Mouse (Mus musculus) heart, embryonic 15.5 days (tissue): ENCODE measurements around the gene Apex1. TPM values are rescaled to one million over a fixed set of nuclear protein-coding genes. Genes with fewer than 3 reads are reported as not detected.
A peak's percentile ranks its signal among the peaks of the same experiment; 100 is the strongest.

Experiments
- ATAC-seq: fragments of 200-750 bp; cut with Nextera tagmentation; replicated peaks from 2 replicates; pipeline ENCODE4 v1.8.0; 2017; ENCODE audit warnings: low read depth, moderate TSS enrichment; ENCODE audit not compliant: insufficient number of reproducible peaks, insufficient read depth, low FRiP score
- H3K27ac ChIP-seq: fragments of 300-500 bp; sonication (generic); 2 replicates; pipeline ENCODE4 v1.5.1; 2015; ENCODE audit warnings: mild to moderate bottlenecking, inconsistent platforms
- H3K27me3 ChIP-seq: fragments of 300-500 bp; sonication (generic); 2 replicates; pipeline ENCODE4 v1.6.1; 2015; ENCODE audit warnings: inconsistent platforms
- H3K36me3 ChIP-seq: fragments of 300-500 bp; sonication (generic); 2 replicates; pipeline ENCODE4 v1.6.1; 2015; ENCODE audit warnings: mild to moderate bottlenecking, inconsistent platforms
- H3K4me1 ChIP-seq: fragments of 300-500 bp; sonication (generic); replicated peaks from 2 replicates; pipeline ENCODE4 v1.6.1; 2015; ENCODE audit warnings: inconsistent platforms
- H3K4me2 ChIP-seq: fragments of 300-500 bp; sonication (generic); 2 replicates; pipeline ENCODE4 v1.6.1; 2015; ENCODE audit warnings: inconsistent platforms, mild to moderate bottlenecking, moderate library complexity
- H3K4me3 ChIP-seq: fragments of 300-500 bp; sonication (generic); 2 replicates; pipeline ENCODE4 v1.5.1; 2015; ENCODE audit warnings: mild to moderate bottlenecking, inconsistent platforms
- H3K9ac ChIP-seq: fragments of 300-500 bp; sonication (generic); 2 replicates; pipeline ENCODE4 v1.6.1; 2015; ENCODE audit warnings: mild to moderate bottlenecking, inconsistent platforms
- H3K9me3 ChIP-seq: fragments of 300-500 bp; sonication (generic); replicated peaks from 2 replicates; pipeline ENCODE4 v1.6.1; 2016; ENCODE audit warnings: inconsistent platforms
- WGBS: fragments of 180-500 bp; shearing (Covaris S2); methylation state at CpG from one replicate; pipeline ENCODE4 v1.1.7; 2015; ENCODE audit warnings: mixed read lengths; 5-methylcytosine and 5-hydroxymethylcytosine counted together
- polyA plus RNA-seq: library from polyadenylated mRNA; unstranded; fragments of >200 nt; fragmentation: Nextera tagmentation; extraction: Ambion mirVana; gene quantifications from 2 replicates; pipeline ENCODE4 v1.2.1, GENCODE M21; 2015

The Apex1 gene
- polyA plus RNA-seq, 1 experiment from 2014 or later: 107 TPM

- Histone ChIP-seq H3K36me3 (no peaks in the 10 kb centered on the region), H3K4me2 (peak overlapping the region; percentile 26), H3K4me3 (no peak overlapping the region), H3K9me3 (no peaks in the 10 kb centered on the region), H3K27ac (no peak overlapping the region), H3K27me3 (no peaks in the 10 kb centered on the region), H3K4me1 (peaks cover 5% of the 10 kb centered on the region; the same call in 1 of the 2 replicates), H3K9ac (no peak overlapping the region)
- 27% methylated on average over 9 of the region's 9 CpGs for WGBS
- ATAC-seq: 0 out of 2 replicates have a peak, but pooled peaks have one; percentile 32
Measured at GRCm38 (mm10) chr14:50976674-50977073, 51.9 kb downstream of the Apex1 start.

Other genes with a start within 250 kb of the Apex1 start
- gene Olfr747, start 231.8 kb upstream of the Apex1 start, polyA plus RNA-seq: not detected in 2 replicates
- gene Olfr748, start 217.6 kb upstream of the Apex1 start, polyA plus RNA-seq: not detected in 2 replicates
- gene Olfr749, start 179.9 kb upstream of the Apex1 start, polyA plus RNA-seq: not detected in 2 replicates
- 42.5 and 49.2 TPM in 2 replicates for gene Ttc5, start 139.4 kb upstream of the Apex1 start, polyA plus RNA-seq
- not detected in 2 replicates for gene Ccnb1ip1, start 117.2 kb upstream of the Apex1 start, polyA plus RNA-seq
- gene Parp2, start 117.1 kb upstream of the Apex1 start, polyA plus RNA-seq: 36.5 and 37.5 TPM in 2 replicates
- gene Tep1, start 54.4 kb upstream of the Apex1 start, polyA plus RNA-seq: 4.8 and 6.7 TPM in 2 replicates
- gene Klhl33, start 27.5 kb upstream of the Apex1 start, polyA plus RNA-seq: 0.08 and 0.18 TPM in 2 replicates
- 117 and 133 TPM in 2 replicates for gene Osgep, start 75 bp upstream of the Apex1 start, polyA plus RNA-seq
- gene Pip4p1, start 5.9 kb downstream of the Apex1 start, polyA plus RNA-seq: 29.8 and 39.6 TPM in 2 replicates
- 29.6 and 37.3 TPM in 2 replicates for gene Pnp, start 6.1 kb downstream of the Apex1 start, polyA plus RNA-seq
- not detected in 2 replicates for gene Gm49342, start 19.5 kb downstream of the Apex1 start, polyA plus RNA-seq
- 0.18 and 0.41 TPM in 2 replicates for gene Pnp2, start 31.0 kb downstream of the Apex1 start, polyA plus RNA-seq
- gene Rnase10, start 82.8 kb downstream of the Apex1 start, polyA plus RNA-seq: 0.36 and 0.42 TPM in 2 replicates
- gene Rnase9, start 116.9 kb downstream of the Apex1 start, polyA plus RNA-seq: not detected in 2 replicates
- not detected in 2 replicates for gene Rnase11, start 125.2 kb downstream of the Apex1 start, polyA plus RNA-seq
- not detected in 2 replicates for gene Rnase12, start 132.7 kb downstream of the Apex1 start, polyA plus RNA-seq
- not detected in 2 replicates for gene Olfr750, start 149.5 kb downstream of the Apex1 start, polyA plus RNA-seq
- 26.3 and 31.6 TPM in 2 replicates for gene Rnase4, start 166.1 kb downstream of the Apex1 start, polyA plus RNA-seq
- gene Ang, start 166.2 kb downstream of the Apex1 start, polyA plus RNA-seq: 4.1 TPM in 2 replicates
- not detected in 2 replicates for gene Eddm3b, start 189.5 kb downstream of the Apex1 start, polyA plus RNA-seq
- 0.66 and 1.2 TPM in 2 replicates for gene Rnase6, start 198.9 kb downstream of the Apex1 start, polyA plus RNA-seq
- gene Rnase1, start 221.8 kb downstream of the Apex1 start, polyA plus RNA-seq: 0.96 and 1.2 TPM in 2 replicates
- not detected in 2 replicates for gene Rnase2b, start 237.3 kb downstream of the Apex1 start, polyA plus RNA-seq